Mouse (Mus musculus): ENCODE measurements around the gene Wdr93. TPM values are rescaled to one million over a fixed set of nuclear protein-coding genes. Genes with fewer than 3 reads are reported as not detected.

Wdr93 gene
- total RNA-seq (2023), result not detected in 2 replicates

GRCm38 (mm10) chr7:79742659-79743536, at the start of gene Wdr93, which contains the start of gene Pex11a:
Gene Wdr93, plus strand, starts transcription at chr7:79743163.
Gene Pex11a, minus strand, starts transcription at chr7:79743131.

GRCm38 (mm10) chr7:79715187-79715981, 27.6 kb upstream of the Wdr93 start, which contains the start of gene Kif7:
Gene Kif7, minus strand, starts transcription at chr7:79715720.

GRCm38 (mm10) chr7:79732622-79733021, 10.3 kb upstream of the Wdr93 start, which contains the start of gene Plin1:
Gene Plin1, minus strand, starts transcription at chr7:79732903.

GRCm38 (mm10) chr7:79793688-79794087, 50.7 kb downstream of the Wdr93 start, which contains the start of gene Mesp1:
Gene Mesp1, minus strand, starts transcription at chr7:79793788.

GRCm38 (mm10) chr7:79810611-79811506, 67.9 kb downstream of the Wdr93 start, which contains the start of gene Mesp2:
Gene Mesp2, plus strand, starts transcription at chr7:79810727.

Other genes with a start within 250 kb of the Wdr93 start
- gene Rhcg, start 125.5 kb upstream of the Wdr93 start, total RNA-seq (2023), result 0.70 and 1.4 TPM in 2 replicates
- 21.8 and 30.1 TPM in 2 replicates for gene Ticrr, start 83.0 kb upstream of the Wdr93 start, total RNA-seq (2023)
- gene Kif7, start 27.4 kb upstream of the Wdr93 start, total RNA-seq (2023), result 0.14 and 0.54 TPM in 2 replicates
- gene Plin1, start 10.3 kb upstream of the Wdr93 start, total RNA-seq (2023), result 0.54 TPM in 1 of 2 replicates, not detected in the other
- gene Pex11a, start within 50 bp of the Wdr93 start, total RNA-seq (2023), result 1.6 and 3.1 TPM in 2 replicates
- gene Mesp1, start 50.6 kb downstream of the Wdr93 start, total RNA-seq (2023), result not detected in 2 replicates
- gene Mesp2, start 67.6 kb downstream of the Wdr93 start, total RNA-seq (2023), result not detected in 2 replicates
- gene Anpep, start 117.9 kb downstream of the Wdr93 start, total RNA-seq (2023), result 0.16 and 0.25 TPM in 2 replicates
- 9.8 and 11.8 TPM in 2 replicates for gene Ap3s2, start 177.5 kb downstream of the Wdr93 start, total RNA-seq (2023)
- 0.27 and 0.47 TPM in 2 replicates for gene Arpin, start 192.2 kb downstream of the Wdr93 start, total RNA-seq (2023)